Mouse (Mus musculus) lung, postnatal 0 days (tissue): ENCODE measurements around the gene Tmc1. TPM values are rescaled to one million over a fixed set of nuclear protein-coding genes. Genes with fewer than 3 reads are reported as not detected.

Experiments used
- ATAC-seq: fragments of 200-750 bp; cut with Nextera tagmentation; 2 replicates; pipeline ENCODE4 v1.8.0; 2017; ENCODE audit warnings: moderate library complexity
- DNase-seq: peaks from one replicate; pipeline ENCODE4 v3.0.0-alpha.2; 2016; ENCODE audit warnings: low spot score
- H3K27ac ChIP-seq: fragments of 300-500 bp; sonication (generic); 2 replicates; pipeline ENCODE4 v1.5.1; 2014; ENCODE audit warnings: antibody characterized with exemption, mild to moderate bottlenecking, low read length, mixed read lengths
- H3K27me3 ChIP-seq: fragments of 300-500 bp; sonication (generic); replicated peaks from 2 replicates; pipeline ENCODE4 v1.6.1; 2014; ENCODE audit warnings: low read length, mixed read lengths; ENCODE audit not compliant: insufficient read depth
- H3K36me3 ChIP-seq: fragments of 300-500 bp; sonication (generic); 2 replicates; pipeline ENCODE4 v1.6.1; 2014; ENCODE audit warnings: low read length, mixed read lengths; ENCODE audit not compliant: insufficient read depth
- H3K4me1 ChIP-seq: fragments of 300-500 bp; sonication (generic); 2 replicates; pipeline ENCODE4 v1.6.1; 2014; ENCODE audit warnings: antibody characterized with exemption, low read depth, low read length, mixed read lengths; ENCODE audit not compliant: insufficient read depth
- H3K4me2 ChIP-seq: fragments of 300-500 bp; sonication (generic); replicated peaks from 2 replicates; pipeline ENCODE4 v1.6.1; 2014; ENCODE audit warnings: low read depth, mild to moderate bottlenecking, low read length, moderate library complexity, mixed read lengths
- H3K4me3 ChIP-seq: fragments of 300-500 bp; sonication (generic); 2 replicates; pipeline ENCODE4 v1.5.1; 2014; ENCODE audit warnings: low read depth, low read length
- H3K9ac ChIP-seq: fragments of 300-500 bp; sonication (generic); replicated peaks from 2 replicates; pipeline ENCODE4 v1.6.1; 2014; ENCODE audit warnings: low read depth, mild to moderate bottlenecking
- H3K9me3 ChIP-seq: fragments of 300-500 bp; sonication (generic); 2 replicates; pipeline ENCODE4 v1.6.1; 2016; ENCODE audit warnings: low read length, mixed read lengths
- CTCF ChIP-seq: IDR thresholded peaks from 2 replicates; pipeline ENCODE4 v1.5.1; 2016; ENCODE audit warnings: antibody characterized with exemption, mild to moderate bottlenecking
- EP300 ChIP-seq: IDR thresholded peaks from 2 replicates; pipeline ENCODE4 v1.6.1; 2016; ENCODE audit warnings: antibody characterized with exemption, mild to moderate bottlenecking, control low read depth
- WGBS: fragments of 180-500 bp; shearing (Covaris S2); extraction: QIAGEN DNeasy Blood & Tissue Kit; methylation state at CpG from one replicate; pipeline ENCODE4 v1.1.7; 2014; 5-methylcytosine and 5-hydroxymethylcytosine counted together
- polyA plus RNA-seq: library from polyadenylated mRNA; unstranded; fragments of >200 nt; fragmentation: Nextera tagmentation; extraction: Ambion mirVana; gene quantifications from 2 replicates; pipeline ENCODE4 v1.2.1, GENCODE M21; 2015

The Tmc1 gene
- polyA plus RNA-seq, 1 experiment from 2014 or later = not detected

- DNase-seq (no peak), ATAC-seq (no peak)
- H3K27ac ChIP-seq = no peak overlapping the region
These were observed 29.7 kb downstream of the Tmc1 start for GRCm38 (mm10) chr19:20924282-20924681.

GRCm38 (mm10) chr19:20923336-20924211, 30.4 kb downstream of the Tmc1 start:
- WGBS = 15% methylated on average over 10 of the region's 10 CpGs
- DNase-seq = peak; percentile 15
- H3K9ac ChIP-seq = no peak overlapping the region
- no peaks in the 10 kb centered on the region for H3K36me3 ChIP-seq
- no peaks in the 10 kb centered on the region for H3K4me1 ChIP-seq
- H3K27me3 ChIP-seq = no peaks in the 10 kb centered on the region
- ATAC-seq = no peak
- TF ChIP-seq EP300 (no peak), CTCF (no peak)
- no peaks in the 10 kb centered on the region for H3K9me3 ChIP-seq
- no peak overlapping the region for H3K4me2 ChIP-seq
- no peak overlapping the region for H3K4me3 ChIP-seq
- no peak overlapping the region for H3K27ac ChIP-seq

More at GRCm38 (mm10) chr19:20924282-20924681, 29.7 kb downstream of the Tmc1 start:
- no peak overlapping the region for H3K9ac ChIP-seq
- no peaks in the 10 kb centered on the region for H3K27me3 ChIP-seq
- no peak overlapping the region for H3K4me2 ChIP-seq
- H3K4me3 ChIP-seq = no peak overlapping the region
- H3K36me3 ChIP-seq = no peaks in the 10 kb centered on the region
- no peak for TF ChIP-seq EP300
- TF ChIP-seq CTCF = no peak
- no peaks in the 10 kb centered on the region for H3K4me1 ChIP-seq
- 38% methylated on average over 7 of the region's 7 CpGs for WGBS
- no peaks in the 10 kb centered on the region for H3K9me3 ChIP-seq

DNA sequence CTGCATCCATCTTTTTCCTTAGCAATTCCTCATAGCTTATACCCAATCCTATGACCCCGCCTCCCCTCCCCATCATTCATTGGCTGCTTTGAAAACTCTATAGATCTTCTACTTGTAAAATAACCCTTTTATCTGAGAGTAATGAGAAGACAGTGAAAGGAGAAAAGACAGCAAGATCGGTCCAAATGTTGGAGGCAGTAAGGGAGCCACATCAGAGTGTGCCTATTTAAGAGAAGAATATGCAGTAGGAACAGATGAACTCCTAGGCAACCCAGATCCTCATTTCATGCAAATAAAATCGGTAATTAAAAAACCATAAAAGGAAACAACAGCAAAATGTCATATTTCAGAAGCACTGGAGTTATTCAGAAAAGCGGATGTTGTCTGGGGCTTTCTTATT, 35.8 kb downstream of the Tmc1 start:
- Histone ChIP-seq H3K27me3 (no peaks in the 10 kb centered on the region), H3K4me2 (no peak overlapping the region), H3K9ac (no peak overlapping the region), H3K27ac (no peak overlapping the region), H3K9me3 (no peaks in the 10 kb centered on the region), H3K36me3 (no peaks in the 10 kb centered on the region), H3K4me1 (no peaks in the 10 kb centered on the region), H3K4me3 (no peak overlapping the region)
- no peak for TF ChIP-seq CTCF
- TF ChIP-seq EP300 = no peak
- DNase-seq = no peak
- WGBS = 82% methylated on average over 4 of the region's 4 CpGs
- ATAC-seq = no peak

GRCm38 (mm10) chr19:20915151-20915550, 38.9 kb downstream of the Tmc1 start:
- H3K4me3 ChIP-seq = no peak overlapping the region
- H3K4me1 ChIP-seq = no peaks in the 10 kb centered on the region
- no peak overlapping the region for H3K4me2 ChIP-seq
- H3K9me3 ChIP-seq = no peaks in the 10 kb centered on the region
- no peaks in the 10 kb centered on the region for H3K36me3 ChIP-seq
- no peak overlapping the region for H3K9ac ChIP-seq
- 77% methylated on average over 2 of the region's 2 CpGs for WGBS
- no peak for ATAC-seq
- no peak overlapping the region for H3K27ac ChIP-seq
- no peak for TF ChIP-seq EP300
- no peak for TF ChIP-seq CTCF
- DNase-seq = no peak
- no peaks in the 10 kb centered on the region for H3K27me3 ChIP-seq

DNA sequence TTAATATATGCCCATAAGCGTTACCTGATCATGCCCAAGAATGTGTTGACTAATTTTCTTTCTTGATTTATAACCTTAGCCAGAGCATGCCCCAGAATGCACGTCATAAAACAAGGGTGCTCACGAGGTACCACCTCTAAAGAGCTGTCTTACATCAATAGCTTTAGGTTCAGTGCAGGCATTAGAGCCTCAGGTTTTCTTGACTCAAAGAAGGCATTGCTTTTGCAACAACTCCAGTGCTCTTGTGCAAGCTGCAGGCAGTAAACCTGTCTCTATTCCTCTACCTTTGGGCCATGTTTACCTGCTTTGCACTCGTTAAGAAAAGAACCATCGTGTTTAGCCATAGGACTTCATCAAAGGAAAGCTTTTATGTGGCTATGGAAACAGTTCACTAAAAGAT, 43.6 kb downstream of the Tmc1 start:
- ATAC-seq (no peak), DNase-seq (no peak)
- no peaks in the 10 kb centered on the region for H3K4me1 ChIP-seq
- H3K9me3 ChIP-seq = no peaks in the 10 kb centered on the region
- no peaks in the 10 kb centered on the region for H3K27me3 ChIP-seq
- H3K4me3 ChIP-seq = no peak overlapping the region
- H3K27ac ChIP-seq = no peak overlapping the region
- H3K36me3 ChIP-seq = no peaks in the 10 kb centered on the region
- no peak overlapping the region for H3K4me2 ChIP-seq
- TF ChIP-seq CTCF (no peak), EP300 (no peak)
- no peak overlapping the region for H3K9ac ChIP-seq
- 77% methylated on average over 5 of the region's 5 CpGs for WGBS

GRCm38 (mm10) chr19:20881205-20881604, 72.8 kb downstream of the Tmc1 start:
- ATAC-seq = no peak
- no peaks in the 10 kb centered on the region for H3K36me3 ChIP-seq
- no peak overlapping the region for H3K27ac ChIP-seq
- DNase-seq = no peak
- H3K4me2 ChIP-seq = no peak overlapping the region
- WGBS = 34% methylated on average over 2 of the region's 2 CpGs
- H3K4me3 ChIP-seq = no peak overlapping the region
- H3K9me3 ChIP-seq = no peaks in the 10 kb centered on the region
- TF ChIP-seq CTCF = no peak
- TF ChIP-seq EP300 = no peak
- no peaks in the 10 kb centered on the region for H3K4me1 ChIP-seq
- H3K27me3 ChIP-seq = no peaks in the 10 kb centered on the region
- no peak overlapping the region for H3K9ac ChIP-seq
